Mouse (Mus musculus): ENCODE measurements around the gene Tap2. TPM values are rescaled to one million over a fixed set of nuclear protein-coding genes. Genes with fewer than 3 reads are reported as not detected.

The Tap2 gene
- polyA plus RNA-seq, 1 experiment: 0.83 TPM

DNA sequence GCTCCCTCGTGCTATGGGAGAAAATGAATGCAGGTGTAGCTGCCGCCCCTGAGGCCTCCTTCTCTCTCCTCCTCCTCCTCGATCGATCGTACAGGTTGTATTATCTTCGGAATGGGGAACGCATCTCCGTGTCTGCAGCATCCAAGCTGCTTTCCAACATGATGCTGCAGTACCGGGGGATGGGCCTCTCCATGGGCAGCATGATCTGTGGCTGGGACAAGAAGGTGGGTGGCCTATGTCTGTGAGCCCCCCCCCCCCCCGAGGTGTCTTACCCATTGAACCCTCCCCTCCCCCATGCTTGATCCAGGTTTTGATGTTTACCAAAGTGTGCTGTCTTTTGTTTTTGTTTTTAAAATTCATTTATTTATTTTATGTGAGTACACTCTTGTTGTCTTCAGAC lies 3.3 kb upstream of the Tap2 start:
- no peak for TF ChIP-seq GATA1 (IDR thresholded peaks at IDR 0.05; ENCODE audit: low read length)
- TF ChIP-seq TAL1 (IDR thresholded peaks at IDR 0.05; ENCODE audit: low read length): no peak
- Histone ChIP-seq H3K36me3 (ENCODE audit: control insufficient read depth) (no peaks in the 10 kb centered on the region), H3K4me3 (replicated peaks) (no peak overlapping the region), H3K4me1 (ENCODE audit: control insufficient read depth) (peaks cover 29% of the 10 kb centered on the region), H3K27me3 (ENCODE audit: control insufficient read depth) (peaks cover 47% of the 10 kb centered on the region), H3K9me3 (ENCODE audit: control insufficient read depth, low read length) (no peaks in the 10 kb centered on the region)

DNA sequence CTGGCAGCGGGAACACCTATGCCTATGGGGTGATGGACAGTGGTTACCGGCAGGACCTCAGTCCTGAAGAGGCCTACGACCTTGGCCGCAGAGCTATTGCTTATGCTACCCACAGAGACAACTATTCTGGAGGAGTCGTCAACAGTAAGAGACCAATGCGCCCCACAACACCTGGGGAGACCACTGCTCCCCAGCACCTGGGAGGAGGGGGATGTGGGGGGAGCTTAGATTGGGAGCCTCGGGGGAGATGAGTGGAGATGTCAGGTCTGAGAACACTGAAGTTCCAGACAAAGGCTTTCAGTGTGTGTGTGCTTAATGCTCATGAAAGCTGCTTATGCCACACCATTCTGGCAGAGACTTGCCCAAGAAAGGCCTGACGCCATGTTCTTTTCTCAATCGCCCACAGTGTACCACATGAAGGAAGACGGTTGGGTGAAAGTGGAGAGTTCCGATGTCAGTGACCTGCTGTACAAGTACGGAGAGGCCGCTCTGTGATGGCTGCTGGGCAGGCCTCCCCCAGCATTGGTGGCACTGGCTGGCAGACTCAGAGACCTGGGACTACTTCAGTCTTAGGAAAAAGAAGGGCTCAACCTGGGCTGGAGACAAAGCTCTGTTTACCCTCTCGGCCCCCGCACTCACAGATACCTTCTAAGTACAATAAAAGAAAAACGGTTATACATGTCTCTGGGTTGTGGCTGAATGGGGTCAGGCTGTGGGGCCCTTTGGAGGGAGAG lies 2.4 kb upstream of the Tap2 start:
- Histone ChIP-seq H3K36me3 (ENCODE audit: control insufficient read depth) (no peaks in the 10 kb centered on the region), H3K27me3 (ENCODE audit: control insufficient read depth) (peaks cover 39% of the 10 kb centered on the region), H3K9me3 (ENCODE audit: control insufficient read depth, low read length) (no peaks in the 10 kb centered on the region), H3K4me1 (ENCODE audit: control insufficient read depth) (peaks cover 38% of the 10 kb centered on the region), H3K4me3 (replicated peaks) (no peak overlapping the region)
- TF ChIP-seq GATA1 (IDR thresholded peaks at IDR 0.05; ENCODE audit: low read length) (no peak), TAL1 (IDR thresholded peaks at IDR 0.05; ENCODE audit: low read length) (no peak)

- H3K27me3 ChIP-seq (ENCODE audit: control insufficient read depth): peaks cover 32% of the 10 kb centered on the region
- TF ChIP-seq GATA1 (IDR thresholded peaks at IDR 0.05; ENCODE audit: low read length) (no peak), TAL1 (IDR thresholded peaks at IDR 0.05; ENCODE audit: low read length) (no peak)
- no peak overlapping the region for H3K4me3 ChIP-seq (replicated peaks)
- no peaks in the 10 kb centered on the region for H3K36me3 ChIP-seq (ENCODE audit: control insufficient read depth)
- H3K9me3 ChIP-seq (ENCODE audit: control insufficient read depth, low read length): no peaks in the 10 kb centered on the region
- peaks cover 39% of the 10 kb centered on the region for H3K4me1 ChIP-seq (ENCODE audit: control insufficient read depth)
Observed at GRCm38 (mm10) chr17:34201506-34202055, 1.7 kb upstream of the Tap2 start.

GRCm38 (mm10) chr17:34202760-34203442 lies 426 bp upstream of the Tap2 start:
- H3K4me1 ChIP-seq (ENCODE audit: control insufficient read depth): peaks cover 32% of the 10 kb centered on the region

DNA sequence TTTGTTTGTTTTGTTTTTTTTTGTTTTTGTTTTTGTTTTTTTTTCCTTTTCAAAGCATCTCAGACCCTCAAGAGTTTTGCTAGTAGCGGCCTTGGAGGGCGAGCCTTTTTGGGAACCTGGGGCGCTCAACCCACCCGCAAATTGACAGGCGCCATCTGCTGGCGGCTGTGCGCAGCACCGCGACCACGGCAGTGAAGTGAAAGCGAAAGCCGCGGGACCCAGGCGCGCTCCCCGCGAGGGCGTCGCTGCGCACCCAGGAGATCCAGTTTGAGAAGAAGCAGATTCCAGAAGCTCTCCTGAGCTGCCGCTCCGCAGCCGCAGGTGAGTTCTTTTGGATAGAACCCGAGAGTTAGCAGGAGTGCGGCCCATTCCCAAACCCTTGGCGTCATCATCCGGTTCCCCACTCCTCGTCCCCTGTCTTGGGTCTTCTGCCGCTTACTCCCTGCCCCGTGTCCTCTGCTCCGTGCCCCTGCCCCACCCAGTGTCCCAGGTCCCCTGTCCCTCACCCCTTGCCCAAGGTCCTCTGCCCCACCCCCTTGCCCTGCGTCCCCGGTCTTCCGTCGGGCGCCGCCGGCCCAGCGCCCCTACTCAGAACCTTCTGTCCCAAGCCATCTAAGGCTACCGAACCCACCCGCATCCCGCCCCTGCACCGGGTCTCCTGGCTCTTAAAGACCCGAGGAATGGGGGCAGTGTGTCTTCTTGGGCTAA lies 1.1 kb downstream of the Tap2 start:
- Histone ChIP-seq H3K4me3 (replicated peaks) (peak overlapping the region; percentile 99), H3K27me3 (ENCODE audit: control insufficient read depth) (peaks cover 5% of the 10 kb centered on the region; the same call in 1 of the 2 replicates), H3K9me3 (ENCODE audit: control insufficient read depth, low read length) (no peaks in the 10 kb centered on the region), H3K36me3 (ENCODE audit: control insufficient read depth) (no peaks in the 10 kb centered on the region), H3K4me1 (ENCODE audit: control insufficient read depth) (peaks cover 28% of the 10 kb centered on the region)
- TF ChIP-seq GATA1 (IDR thresholded peaks at IDR 0.05; ENCODE audit: low read length) (no peak), TAL1 (IDR thresholded peaks at IDR 0.05; ENCODE audit: low read length) (no peak)

More at GRCm38 (mm10) chr17:34202760-34203442, 426 bp upstream of the Tap2 start:
- H3K27me3 ChIP-seq (ENCODE audit: control insufficient read depth): peaks cover 19% of the 10 kb centered on the region
- no peak for TF ChIP-seq TAL1 (IDR thresholded peaks at IDR 0.05; ENCODE audit: low read length)
- no peak for TF ChIP-seq GATA1 (IDR thresholded peaks at IDR 0.05; ENCODE audit: low read length)
- no peak overlapping the region for H3K4me3 ChIP-seq (replicated peaks)
- H3K36me3 ChIP-seq (ENCODE audit: control insufficient read depth): no peaks in the 10 kb centered on the region
- H3K9me3 ChIP-seq (ENCODE audit: control insufficient read depth, low read length): no peaks in the 10 kb centered on the region

DNA sequence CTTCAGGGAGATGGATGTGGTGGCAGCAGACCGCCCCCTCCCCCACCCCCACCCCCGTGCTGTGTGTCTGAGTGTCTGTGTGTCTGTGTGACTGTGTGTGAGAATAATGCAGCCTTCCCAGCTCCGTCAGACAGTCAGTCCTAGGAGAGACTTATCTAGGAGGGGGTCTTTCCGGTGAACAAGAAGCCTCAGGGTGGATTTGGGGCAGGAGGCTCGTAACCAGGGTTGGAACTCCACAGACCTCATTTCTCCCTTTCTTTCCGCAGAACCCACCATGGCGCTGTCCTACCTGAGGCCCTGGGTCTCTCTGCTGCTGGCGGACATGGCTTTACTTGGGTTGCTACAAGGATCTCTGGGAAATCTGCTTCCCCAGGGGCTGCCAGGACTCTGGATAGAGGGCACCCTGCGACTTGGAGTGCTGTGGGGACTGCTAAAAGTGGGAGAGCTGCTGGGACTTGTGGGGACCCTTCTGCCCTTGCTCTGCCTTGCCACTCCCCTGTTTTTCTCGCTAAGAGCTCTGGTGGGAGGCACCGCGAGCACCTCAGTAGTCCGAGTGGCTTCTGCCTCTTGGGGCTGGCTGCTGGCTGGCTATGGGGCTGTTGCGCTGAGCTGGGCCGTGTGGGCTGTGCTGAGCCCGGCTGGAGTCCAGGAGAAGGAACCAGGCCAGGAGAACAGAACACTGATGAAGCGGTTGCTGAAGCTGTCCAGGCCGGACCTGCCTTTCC lies 1.9 kb downstream of the Tap2 start:
- TF ChIP-seq TAL1 (IDR thresholded peaks at IDR 0.05; ENCODE audit: low read length) (no peak), GATA1 (IDR thresholded peaks at IDR 0.05; ENCODE audit: low read length) (no peak)
- no peaks in the 10 kb centered on the region for H3K36me3 ChIP-seq (ENCODE audit: control insufficient read depth)
- 0 out of 2 replicates have a peak, but pooled peaks cover 2% of the 10 kb centered on the region for H3K9me3 ChIP-seq (ENCODE audit: control insufficient read depth, low read length)
- H3K4me1 ChIP-seq (ENCODE audit: control insufficient read depth): peaks cover 28% of the 10 kb centered on the region
- peak overlapping the region; percentile 99 for H3K4me3 ChIP-seq (replicated peaks)
- peaks cover 4% of the 10 kb centered on the region; the same call in 1 of the 2 replicates for H3K27me3 ChIP-seq (ENCODE audit: control insufficient read depth)

DNA sequence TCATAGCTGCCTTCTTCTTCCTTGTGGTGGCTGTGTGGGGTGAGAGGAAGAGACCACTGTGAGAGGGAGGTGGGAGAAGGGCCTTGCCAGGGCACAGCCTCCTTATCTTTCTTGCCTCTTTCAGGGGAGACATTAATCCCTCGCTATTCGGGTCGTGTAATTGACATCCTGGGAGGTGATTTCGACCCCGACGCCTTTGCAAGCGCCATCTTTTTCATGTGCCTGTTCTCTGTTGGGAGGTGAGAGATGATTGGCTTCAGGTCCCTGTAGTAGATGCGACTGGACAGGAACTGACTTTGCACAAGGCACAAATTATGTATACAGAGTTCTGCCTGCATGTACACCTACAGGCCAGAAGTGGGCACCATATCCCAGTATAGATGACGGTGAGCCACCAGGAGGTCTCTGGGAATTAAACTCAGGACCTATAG lies 2.4 kb downstream of the Tap2 start:
- TF ChIP-seq TAL1 (IDR thresholded peaks at IDR 0.05; ENCODE audit: low read length) (no peak), GATA1 (IDR thresholded peaks at IDR 0.05; ENCODE audit: low read length) (no peak)

GRCm38 (mm10) chr17:34206731-34207130 lies 3.4 kb downstream of the Tap2 start:
- Histone ChIP-seq H3K4me3 (replicated peaks) (no peak overlapping the region), H3K27me3 (ENCODE audit: control insufficient read depth) (peaks cover 9% of the 10 kb centered on the region), H3K36me3 (ENCODE audit: control insufficient read depth) (no peaks in the 10 kb centered on the region), H3K9me3 (ENCODE audit: control insufficient read depth, low read length) (0 out of 2 replicates have a peak, but pooled peaks cover 2% of the 10 kb centered on the region), H3K4me1 (ENCODE audit: control insufficient read depth) (peaks cover 40% of the 10 kb centered on the region)
- TF ChIP-seq TAL1 (IDR thresholded peaks at IDR 0.05; ENCODE audit: low read length) (no peak), GATA1 (IDR thresholded peaks at IDR 0.05; ENCODE audit: low read length) (no peak)

More for the DNA sequence above, 2.4 kb downstream of the Tap2 start:
- Histone ChIP-seq H3K4me3 (replicated peaks) (peak overlapping the region; percentile 99), H3K36me3 (ENCODE audit: control insufficient read depth) (no peaks in the 10 kb centered on the region), H3K27me3 (ENCODE audit: control insufficient read depth) (peaks cover 4% of the 10 kb centered on the region; the same call in 1 of the 2 replicates), H3K4me1 (ENCODE audit: control insufficient read depth) (peaks cover 33% of the 10 kb centered on the region), H3K9me3 (ENCODE audit: control insufficient read depth, low read length) (0 out of 2 replicates have a peak, but pooled peaks cover 2% of the 10 kb centered on the region)

Measured in erythroblast, embryonic 14.5 days (primary cell).